Mouse (Mus musculus) kidney, postnatal 0 days (tissue): ENCODE data around the gene F11r. TPM values are rescaled to one million over a fixed set of nuclear protein-coding genes. Genes with fewer than 3 reads are reported as not detected.

Experiments
- ATAC-seq: fragments of 200-750 bp; cut with Nextera tagmentation; replicated peaks from 2 replicates; pipeline ENCODE4 v1.8.0; 2017; ENCODE audit warnings: low read depth, moderate number of reproducible peaks, moderate TSS enrichment, moderate library complexity; ENCODE audit not compliant: low FRiP score
- DNase-seq: peaks from one replicate; pipeline ENCODE4 v3.0.0-alpha.2; 2016; ENCODE audit warnings: low spot score
- H3K27ac ChIP-seq: fragments of 300-500 bp; sonication (generic); 2 replicates; pipeline ENCODE4 v1.5.1; 2014; ENCODE audit warnings: mild to moderate bottlenecking
- H3K27me3 ChIP-seq: fragments of 300-500 bp; sonication (generic); 2 replicates; pipeline ENCODE4 v1.6.1; 2014; ENCODE audit warnings: low read length, mixed read lengths; ENCODE audit not compliant: insufficient read depth
- H3K36me3 ChIP-seq: fragments of 300-500 bp; sonication (generic); 2 replicates; pipeline ENCODE4 v1.6.1; 2014; ENCODE audit warnings: low read length, mixed read lengths; ENCODE audit not compliant: insufficient read depth
- H3K4me1 ChIP-seq: fragments of 300-500 bp; sonication (generic); replicated peaks from 2 replicates; pipeline ENCODE4 v1.6.1; 2014; ENCODE audit warnings: antibody characterized with exemption, low read length, mixed read lengths; ENCODE audit not compliant: insufficient read depth
- H3K4me2 ChIP-seq: fragments of 300-500 bp; sonication (generic); 2 replicates; pipeline ENCODE4 v1.6.1; 2014; ENCODE audit warnings: mild to moderate bottlenecking, low read length, moderate library complexity, mixed read lengths
- H3K4me3 ChIP-seq: fragments of 300-500 bp; sonication (generic); replicated peaks from 2 replicates; pipeline ENCODE4 v1.5.1; 2014; ENCODE audit warnings: low read depth, low read length
- H3K9ac ChIP-seq: fragments of 300-500 bp; sonication (generic); 2 replicates; pipeline ENCODE4 v1.6.1; 2014; ENCODE audit warnings: low read depth, low read length
- H3K9me3 ChIP-seq: fragments of 300-500 bp; sonication (generic); replicated peaks from 2 replicates; pipeline ENCODE4 v1.6.1; 2016; ENCODE audit warnings: low read length, inconsistent platforms, mixed read lengths
- CTCF ChIP-seq: IDR thresholded peaks from 2 replicates; pipeline ENCODE4 v1.5.1; 2016; ENCODE audit warnings: antibody characterized with exemption, low read depth, mild to moderate bottlenecking, moderate library complexity
- WGBS: fragments of 180-500 bp; shearing (Covaris S2); extraction: QIAGEN DNeasy Blood & Tissue Kit; methylation state at CpG from one replicate; pipeline ENCODE4 v1.1.7; 2014; 5-methylcytosine and 5-hydroxymethylcytosine counted together
- polyA plus RNA-seq: library from polyadenylated mRNA; unstranded; fragments of >200 nt; fragmentation: Nextera tagmentation; extraction: Ambion mirVana; gene quantifications from 2 replicates; pipeline ENCODE4 v1.2.1, GENCODE M21; 2015

Gene F11r
- 93.0 and 114 TPM in 2 replicates for polyA plus RNA-seq

DNA sequence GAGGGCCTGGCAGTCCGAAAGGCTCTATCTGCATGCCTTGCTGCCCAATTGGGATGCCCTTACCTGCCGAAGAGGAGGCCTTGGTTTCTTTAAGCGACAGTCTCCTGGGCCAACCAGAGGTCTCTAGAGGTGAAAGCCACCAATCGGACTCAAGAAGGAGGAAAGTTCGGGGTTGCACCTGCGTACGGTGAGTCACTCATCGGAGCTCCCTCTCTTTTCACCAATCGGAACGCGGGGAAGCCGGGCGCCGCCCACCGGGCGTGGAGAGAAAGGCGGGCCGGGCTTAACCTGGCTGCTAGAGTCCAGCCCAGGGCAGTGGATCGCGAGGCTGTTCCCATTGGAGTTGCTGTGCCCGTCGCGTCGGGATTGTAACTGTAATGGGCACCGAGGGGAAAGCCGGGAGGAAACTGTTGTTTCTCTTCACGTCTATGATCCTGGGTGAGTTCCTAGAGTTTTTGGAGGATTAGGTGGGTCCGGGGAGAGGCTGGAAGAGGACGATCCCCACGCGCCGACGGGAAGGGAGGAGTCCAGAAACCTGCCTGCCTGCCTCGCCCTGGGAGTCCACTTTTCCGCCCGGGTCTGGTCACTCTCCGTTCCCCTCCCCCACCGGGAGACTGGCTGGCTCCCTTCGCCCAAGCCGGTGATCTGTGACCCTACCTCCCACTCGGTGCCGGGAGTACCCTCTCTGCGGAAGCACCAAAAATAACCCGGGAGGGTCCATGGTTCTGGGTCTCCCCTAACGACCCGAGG, at the start of gene F11r:
Gene F11r, plus strand, starts transcription at position 272 of the 750 bp plus-strand sequence.
- no peaks in the 10 kb centered on the region for H3K36me3 ChIP-seq
- ATAC-seq = peak; percentile 89
- 1% methylated on average over 44 of the region's 46 CpGs for WGBS
- peak; percentile 51 for TF ChIP-seq CTCF
- H3K27me3 ChIP-seq = no peaks in the 10 kb centered on the region
- H3K27ac ChIP-seq = peak within 1 kb of the TSS; percentile 91
- peak within 1 kb of the TSS; percentile 75 for H3K9ac ChIP-seq
- H3K9me3 ChIP-seq = no peaks in the 10 kb centered on the region
- peaks cover 30% of the 10 kb centered on the region for H3K4me1 ChIP-seq
- peak; percentile 93 for DNase-seq
- peak within 1 kb of the TSS; percentile 61 for H3K4me3 ChIP-seq
- H3K4me2 ChIP-seq = peak within 1 kb of the TSS; percentile 72

DNA sequence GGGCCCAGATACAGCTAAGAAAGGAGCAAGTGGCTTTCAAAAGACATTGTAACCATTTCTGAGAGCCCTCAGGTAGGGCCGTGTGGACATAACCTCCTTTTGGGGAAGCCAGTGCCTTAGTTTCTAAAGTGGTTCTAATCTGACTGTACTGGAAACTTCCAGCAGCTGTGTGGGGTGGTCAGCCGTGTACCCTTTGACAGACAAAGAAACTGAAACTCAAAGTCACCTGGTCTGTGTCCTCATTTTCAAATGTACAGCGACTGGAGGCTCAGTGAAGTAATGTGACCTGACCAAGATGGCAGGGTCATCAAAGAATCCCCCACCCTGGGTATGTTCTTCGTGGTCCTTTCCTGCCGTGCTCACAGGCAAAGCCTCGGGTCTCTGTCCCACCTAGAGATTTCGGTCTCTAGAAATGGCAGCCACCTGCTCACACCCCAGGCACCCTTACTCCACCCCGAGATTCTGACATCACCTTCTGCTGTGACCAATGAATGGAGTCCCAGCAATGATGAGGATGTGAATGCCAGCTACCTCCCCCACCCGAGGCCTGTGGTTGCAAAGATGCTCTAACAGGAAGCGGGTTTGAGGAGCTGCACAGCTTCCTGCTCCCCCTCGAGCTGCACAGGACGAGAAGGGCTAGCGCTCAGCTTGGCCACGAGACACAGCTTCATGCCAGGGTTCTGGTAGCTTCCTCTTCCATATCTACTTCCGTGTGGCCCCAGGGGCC, 48.8 kb upstream of the F11r start, which contains the start of gene Arhgap30:
Gene Arhgap30, plus strand, starts transcription at position 579 of the 727 bp plus-strand sequence.
- 78% methylated on average over 15 of the region's 15 CpGs for WGBS
- TF ChIP-seq CTCF = no peak

DNA sequence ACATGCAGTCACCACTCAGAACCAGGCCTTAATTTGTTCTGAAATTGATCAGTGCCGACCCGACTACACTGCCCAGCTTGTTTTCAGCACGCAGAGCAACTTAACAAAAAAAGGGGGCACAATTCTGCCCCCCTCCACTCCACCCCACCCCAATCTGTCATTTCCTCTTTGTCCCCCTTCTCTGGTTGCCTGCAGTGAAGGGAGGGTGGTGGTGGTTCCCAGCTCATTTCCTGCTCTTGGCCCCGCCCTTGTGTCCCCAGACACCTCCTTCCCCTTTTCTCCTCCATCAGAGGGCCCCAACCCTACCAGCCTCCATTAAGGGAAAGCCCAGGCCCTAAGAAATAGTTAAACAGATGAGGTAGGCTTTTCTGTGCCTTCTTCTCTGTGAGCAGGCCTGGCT, 47.2 kb upstream of the F11r start:
- Histone ChIP-seq H3K4me2 (no peak overlapping the region), H3K27ac (no peak overlapping the region), H3K9ac (no peak overlapping the region), H3K4me3 (no peak overlapping the region), H3K4me1 (no peaks in the 10 kb centered on the region), H3K36me3 (no peaks in the 10 kb centered on the region), H3K27me3 (no peaks in the 10 kb centered on the region), H3K9me3 (no peaks in the 10 kb centered on the region)
- no peak for TF ChIP-seq CTCF
- DNase-seq (no peak), ATAC-seq (no peak)
- 90% methylated on average over 4 of the region's 4 CpGs for whole genome bisulfite sequencing

More for the DNA sequence above, 48.8 kb upstream of the F11r start, which contains the start of gene Arhgap30:
- DNase-seq = no peak
- ATAC-seq = no peak
- Histone ChIP-seq H3K36me3 (no peaks in the 10 kb centered on the region), H3K27ac (no peak within 1 kb of the TSS), H3K4me2 (no peak within 1 kb of the TSS), H3K9me3 (no peaks in the 10 kb centered on the region), H3K4me1 (no peaks in the 10 kb centered on the region), H3K4me3 (no peak within 1 kb of the TSS), H3K9ac (no peak within 1 kb of the TSS), H3K27me3 (no peaks in the 10 kb centered on the region)

DNA sequence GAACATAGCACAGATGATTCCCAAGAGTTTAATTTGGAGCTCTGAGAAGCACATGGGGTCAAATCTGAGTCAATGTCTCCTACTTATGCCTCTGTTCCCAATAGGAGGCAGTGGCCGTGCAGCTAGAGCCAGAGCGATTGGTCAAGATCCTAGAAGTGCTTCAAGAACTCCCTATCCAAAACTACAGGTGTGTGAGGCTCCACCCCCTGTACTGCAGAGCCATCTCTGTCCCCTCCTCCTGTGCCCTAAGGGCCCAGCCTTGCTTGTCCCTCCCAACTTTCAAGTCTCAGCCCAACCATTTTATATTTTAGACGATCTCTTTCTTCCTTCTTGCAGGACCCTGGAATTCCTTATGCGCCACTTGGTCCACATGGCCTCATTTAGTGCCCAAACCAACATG, 35.5 kb upstream of the F11r start:
- no peak for DNase-seq
- no peaks in the 10 kb centered on the region for H3K9me3 ChIP-seq
- WGBS = 83% methylated on average over 4 of the region's 4 CpGs
- no peaks in the 10 kb centered on the region for H3K4me1 ChIP-seq
- H3K27ac ChIP-seq = no peak overlapping the region
- H3K4me3 ChIP-seq = no peak overlapping the region
- no peak for ATAC-seq
- TF ChIP-seq CTCF = no peak
- H3K9ac ChIP-seq = no peak overlapping the region
- no peaks in the 10 kb centered on the region for H3K36me3 ChIP-seq
- no peak overlapping the region for H3K4me2 ChIP-seq
- no peaks in the 10 kb centered on the region for H3K27me3 ChIP-seq

DNA sequence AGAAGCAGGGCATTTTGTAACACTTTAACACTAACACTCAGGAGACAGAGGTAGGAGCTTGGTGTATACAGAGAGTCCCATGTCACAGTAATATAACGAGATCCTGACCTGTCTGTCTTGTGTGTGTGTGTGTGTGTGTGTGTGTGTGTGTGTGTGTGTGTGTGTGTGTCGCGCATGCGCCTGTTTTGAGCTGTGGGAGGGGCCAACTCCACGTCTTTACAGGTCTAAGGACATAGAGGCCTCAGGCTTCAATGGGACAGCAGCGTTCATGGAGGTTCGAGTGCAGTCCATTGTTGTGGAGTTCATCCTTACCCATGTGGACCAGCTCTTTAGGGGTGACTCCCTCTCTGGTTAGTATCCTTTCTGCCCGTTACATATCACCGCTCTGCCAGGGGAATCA, 34.3 kb upstream of the F11r start:
- Histone ChIP-seq H3K36me3 (no peaks in the 10 kb centered on the region), H3K27me3 (no peaks in the 10 kb centered on the region), H3K4me1 (no peaks in the 10 kb centered on the region), H3K27ac (no peak overlapping the region), H3K9me3 (no peaks in the 10 kb centered on the region), H3K9ac (no peak overlapping the region), H3K4me2 (no peak overlapping the region), H3K4me3 (no peak overlapping the region)
- WGBS = 72% methylated on average over 9 of the region's 9 CpGs
- no peak for TF ChIP-seq CTCF
- DNase-seq (no peak), ATAC-seq (no peak)

DNA sequence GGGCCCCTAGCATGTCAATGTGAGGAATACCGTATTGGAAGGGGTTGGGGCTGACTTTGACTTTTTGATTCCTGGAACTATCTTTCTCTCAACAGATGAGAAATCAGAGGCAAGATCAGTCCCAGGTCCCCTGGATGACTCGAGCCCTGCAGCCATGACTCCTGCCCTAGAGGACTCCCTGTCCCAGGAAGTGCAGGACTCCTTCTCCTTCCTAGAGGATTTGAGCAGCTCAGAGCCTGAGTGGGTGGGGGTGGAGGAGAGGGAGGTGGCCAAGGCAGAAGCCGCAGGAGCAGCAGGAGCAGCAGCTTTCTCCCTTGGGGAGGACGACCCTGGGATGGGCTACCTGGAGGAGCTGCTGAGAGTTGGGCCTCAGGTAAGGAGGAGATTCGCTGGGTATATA, 30.1 kb upstream of the F11r start:
- ATAC-seq (no peak), DNase-seq (no peak)
- no peak overlapping the region for H3K4me2 ChIP-seq
- H3K27me3 ChIP-seq = no peaks in the 10 kb centered on the region
- TF ChIP-seq CTCF = no peak
- no peak overlapping the region for H3K27ac ChIP-seq
- no peaks in the 10 kb centered on the region for H3K4me1 ChIP-seq
- no peak overlapping the region for H3K4me3 ChIP-seq
- no peaks in the 10 kb centered on the region for H3K36me3 ChIP-seq
- no peaks in the 10 kb centered on the region for H3K9me3 ChIP-seq
- no peak overlapping the region for H3K9ac ChIP-seq
- 74% methylated on average over 5 of the region's 5 CpGs for WGBS
